Mouse (Mus musculus) c-Kit-positive CD71-negative TER-119-negative erythroid progenitor cells, embryonic 14.5 days (primary cell): ENCODE measurements around the gene Sema4b.

Source experiments
- DNase-seq: peaks from one replicate; pipeline ENCODE4 v3.0.0-alpha.2; 2013; ENCODE audit warnings: low read depth

Sema4b gene

DNA sequence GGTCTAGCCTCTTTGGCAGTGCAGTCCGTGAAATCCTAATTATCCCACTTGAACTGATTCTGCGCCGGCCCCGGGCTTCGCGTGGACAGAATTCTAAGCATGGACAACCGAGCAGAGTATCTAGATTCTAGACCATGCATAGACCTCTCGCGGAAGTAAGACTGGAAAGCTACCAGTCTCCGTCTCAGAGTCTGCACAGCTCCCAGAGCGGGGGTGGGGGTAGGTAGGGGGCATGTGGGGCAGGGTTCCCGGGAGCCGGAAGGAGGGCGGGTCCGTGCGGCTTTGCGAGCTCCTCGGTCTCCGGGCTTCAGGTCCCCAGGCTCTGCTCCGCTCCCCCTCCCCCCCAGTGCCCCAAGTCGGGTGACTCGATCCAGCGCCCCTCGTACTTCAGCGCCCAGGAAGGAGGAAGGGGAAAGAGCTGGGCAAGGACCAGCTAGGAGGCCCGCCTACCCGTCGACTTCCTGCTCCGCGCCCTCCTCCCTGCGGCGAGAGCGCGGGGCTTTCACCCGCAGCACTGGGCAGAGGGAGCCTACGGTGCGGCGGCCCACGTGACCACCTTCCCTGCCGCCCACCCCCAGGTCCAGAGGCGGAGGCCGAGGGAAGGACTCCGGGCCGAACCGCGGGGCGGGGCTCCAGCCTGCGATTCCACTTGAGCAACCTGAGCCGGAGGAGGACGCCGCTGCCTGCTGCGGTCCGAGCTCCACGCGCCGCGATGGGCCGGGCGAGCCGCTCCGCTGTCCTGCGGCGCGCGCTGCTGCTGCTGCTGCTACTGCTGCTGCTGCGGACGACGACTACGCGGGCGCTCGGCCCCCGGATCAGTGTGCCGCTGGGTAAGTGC lies 11.5 kb downstream of the Sema4b start:
- DNase-seq, result no peak

DNA sequence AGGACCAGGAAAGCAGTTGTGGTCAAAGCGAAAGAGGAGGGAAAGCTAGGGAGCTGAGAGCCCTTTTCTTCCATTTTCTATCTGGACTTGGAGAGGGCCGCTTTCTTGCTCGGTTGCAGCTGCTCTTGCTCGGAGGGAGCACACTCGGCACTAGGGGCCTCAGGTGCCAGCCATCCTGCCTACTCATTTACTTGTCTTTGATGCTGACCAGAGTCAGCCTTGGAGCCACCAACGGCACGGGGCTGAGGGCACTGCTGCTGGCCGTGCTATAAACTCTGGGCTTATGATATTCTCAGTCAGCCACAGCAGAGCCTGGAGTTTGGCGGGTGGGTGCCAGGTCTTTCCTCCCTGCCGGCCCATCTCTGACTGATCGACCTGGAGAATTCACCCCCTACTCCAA lies 12.2 kb downstream of the Sema4b start:
- DNase-seq, result no peak

GRCm38 (mm10) chr7:80199286-80199685 lies 12.6 kb downstream of the Sema4b start:
- no peak for DNase-seq

DNA sequence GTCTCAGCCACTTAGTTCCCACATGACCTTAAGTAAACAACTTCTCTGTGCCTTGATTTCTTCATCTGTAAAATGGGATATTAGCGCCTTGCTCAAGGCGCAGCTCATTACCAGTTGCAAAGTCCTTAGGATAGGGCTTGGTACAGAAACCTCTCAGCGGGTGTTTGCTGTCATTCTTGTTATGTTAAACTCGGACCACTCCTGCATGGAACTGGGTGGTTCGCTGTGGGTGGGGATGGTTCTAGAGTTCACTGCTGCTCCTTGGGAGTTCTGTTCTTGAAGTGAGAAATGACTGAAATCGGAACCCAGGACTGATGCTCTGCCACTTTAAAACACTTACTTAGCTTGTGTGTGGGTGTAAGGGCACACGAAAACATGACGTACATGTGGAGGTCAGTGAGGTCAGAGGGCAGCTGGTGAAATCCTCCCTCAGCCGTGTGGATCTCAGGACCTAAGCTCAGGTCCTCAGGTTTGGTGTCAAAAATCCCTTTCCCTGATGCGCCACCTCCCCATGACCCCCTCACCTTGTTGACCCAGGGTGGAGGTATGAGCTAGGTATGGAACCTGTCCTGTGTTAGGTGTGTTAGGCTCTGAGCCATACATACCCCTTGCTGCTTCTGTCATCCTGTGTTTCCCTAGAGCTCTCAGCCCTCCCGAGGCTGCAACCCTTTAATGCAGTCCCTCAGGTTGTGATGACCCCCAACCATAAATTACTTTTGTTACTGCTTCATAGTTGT lies 13.4 kb downstream of the Sema4b start:
- DNase-seq, result no peak

DNA sequence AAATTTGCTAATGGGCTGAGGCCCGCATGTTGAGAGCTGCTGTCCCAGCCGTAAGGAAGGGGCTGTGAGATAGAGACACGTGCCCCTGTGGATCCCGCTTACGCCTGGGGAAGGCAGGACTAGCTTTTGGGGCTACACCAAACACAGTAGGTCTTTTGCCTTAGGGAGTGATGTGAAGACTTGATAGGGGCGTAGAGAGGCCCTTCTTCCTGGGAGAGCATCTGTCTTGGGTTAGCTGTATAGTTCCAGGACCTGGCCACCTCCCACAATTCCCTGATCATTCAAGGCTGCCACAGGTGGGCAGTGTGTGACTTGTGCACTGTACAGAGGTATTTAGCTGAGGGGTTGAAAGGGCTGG lies 13.9 kb downstream of the Sema4b start:
- DNase-seq, result no peak

GRCm38 (mm10) chr7:80200963-80201539 lies 14.4 kb downstream of the Sema4b start:
- DNase-seq, result no peak

DNA sequence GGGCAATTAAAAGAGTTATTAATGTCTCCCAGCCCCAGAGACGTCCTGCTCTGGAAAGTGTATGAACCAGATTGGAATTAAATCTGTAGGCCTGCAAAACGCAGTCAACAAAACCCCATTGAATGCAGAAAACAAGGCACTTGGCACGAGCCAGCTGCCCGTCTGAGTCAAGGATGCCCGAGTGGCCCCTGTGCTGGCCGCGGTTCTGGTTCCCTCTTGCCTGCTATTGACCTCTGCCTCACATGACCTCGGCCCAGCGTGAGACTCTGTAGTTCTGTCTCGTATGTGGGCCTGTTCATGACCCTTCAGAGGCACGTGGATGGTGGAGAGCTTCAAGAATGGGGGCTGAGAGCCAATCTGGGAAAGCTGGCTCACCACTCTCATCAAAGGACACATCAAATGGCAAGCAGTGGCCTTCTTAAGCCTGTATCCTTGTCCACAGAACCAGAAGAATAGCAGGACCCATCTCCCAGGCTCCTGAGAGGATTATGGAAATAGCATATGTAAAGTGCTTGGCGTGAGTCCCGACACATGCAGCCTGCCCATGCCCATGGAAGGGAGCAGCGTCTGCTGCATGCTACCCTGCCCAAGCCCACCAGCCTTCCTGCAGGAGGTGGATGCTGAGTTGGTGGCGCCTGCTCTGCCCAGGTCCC lies 15.4 kb downstream of the Sema4b start:
- DNase-seq, result no peak

GRCm38 (mm10) chr7:80202961-80203360 lies 16.3 kb downstream of the Sema4b start:
- DNase-seq, result no peak

DNA sequence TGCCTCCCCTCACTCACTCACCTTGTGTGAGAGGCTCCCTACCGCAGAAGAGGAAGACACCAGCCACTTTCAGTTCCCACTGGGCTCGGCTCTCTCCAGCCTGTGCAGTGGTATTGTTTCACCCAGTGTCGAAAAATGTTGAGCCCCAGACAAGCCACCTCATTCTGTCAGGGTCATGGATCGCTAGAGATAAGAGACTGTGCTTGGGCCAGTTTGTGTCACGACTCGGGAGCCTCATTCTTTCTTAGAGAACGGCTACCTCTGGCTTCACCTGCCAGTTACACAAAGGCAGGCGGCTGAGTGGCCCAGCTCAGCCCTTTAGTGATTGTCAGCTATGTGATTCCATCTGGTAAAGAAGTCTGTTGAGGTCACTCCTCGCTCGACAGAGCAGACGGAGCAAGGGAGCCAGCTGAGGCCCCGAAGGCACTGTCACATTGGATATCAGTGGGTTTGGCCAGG lies 17.0 kb downstream of the Sema4b start:
- no peak for DNase-seq

DNA sequence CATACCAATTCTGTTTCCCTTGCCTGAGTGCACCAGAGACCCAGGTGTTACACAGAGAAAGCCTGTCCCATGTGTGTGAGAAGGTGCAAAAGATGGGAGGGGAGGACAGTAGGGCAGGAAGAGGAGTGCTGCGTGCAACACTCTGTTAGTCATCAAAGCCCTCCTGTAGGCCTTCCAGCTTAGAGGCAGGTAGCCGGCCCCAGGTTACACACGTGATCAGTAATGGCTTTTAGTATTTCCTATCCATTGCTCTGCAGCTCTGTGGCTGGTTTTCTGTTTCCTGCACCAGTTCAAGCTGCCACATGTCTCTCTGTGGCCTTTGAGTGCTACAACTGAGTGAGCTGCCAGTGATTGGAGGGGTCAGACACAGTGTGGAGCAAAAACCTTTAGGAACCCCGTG lies 17.7 kb downstream of the Sema4b start:
- no peak for DNase-seq

- no peak for DNase-seq
Measured at GRCm38 (mm10) chr7:80204961-80205360, 18.3 kb downstream of the Sema4b start.

DNA sequence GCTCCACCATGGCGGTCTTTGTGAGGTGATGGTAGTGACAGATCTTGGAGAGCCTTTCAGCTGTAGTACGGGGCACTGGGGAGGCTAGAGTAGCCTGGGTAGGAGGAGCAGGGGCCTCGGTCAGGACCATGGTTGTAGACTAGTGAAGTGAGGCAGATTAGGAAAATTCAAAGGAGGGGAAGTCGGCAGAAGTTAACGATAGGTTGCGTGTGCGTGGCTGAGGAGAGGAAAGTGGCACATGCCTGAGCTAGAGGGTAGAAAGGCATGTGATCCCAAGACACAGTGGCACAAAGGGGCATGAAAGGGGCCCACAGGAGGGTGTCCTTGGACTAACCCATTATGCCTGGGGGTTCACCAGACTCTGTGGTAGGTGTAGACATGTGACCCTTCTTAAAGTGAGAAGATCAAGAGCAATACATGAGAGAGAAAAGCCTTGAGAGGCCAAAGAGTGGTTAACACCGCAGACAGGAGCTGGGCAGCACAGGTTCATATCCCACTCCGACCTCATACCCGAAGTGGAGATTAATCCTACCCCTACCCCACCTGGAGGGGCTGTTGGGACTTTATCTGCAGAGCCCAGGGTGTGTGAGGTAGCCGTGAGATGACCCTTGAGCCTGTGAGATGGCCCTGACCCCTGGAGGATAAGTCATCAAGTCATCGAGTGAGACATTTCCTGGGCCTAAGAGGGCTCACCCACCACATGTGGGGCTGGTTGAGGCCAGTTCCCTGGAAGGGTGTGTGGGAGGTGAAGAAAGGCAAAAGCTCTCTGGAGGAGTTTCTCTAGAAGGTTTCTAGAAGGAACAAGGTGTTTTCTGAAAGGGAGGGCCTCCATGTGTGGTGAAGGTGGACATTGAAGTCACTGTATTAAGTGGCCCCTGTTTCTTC lies 19.3 kb downstream of the Sema4b start:
- no peak for DNase-seq

DNA sequence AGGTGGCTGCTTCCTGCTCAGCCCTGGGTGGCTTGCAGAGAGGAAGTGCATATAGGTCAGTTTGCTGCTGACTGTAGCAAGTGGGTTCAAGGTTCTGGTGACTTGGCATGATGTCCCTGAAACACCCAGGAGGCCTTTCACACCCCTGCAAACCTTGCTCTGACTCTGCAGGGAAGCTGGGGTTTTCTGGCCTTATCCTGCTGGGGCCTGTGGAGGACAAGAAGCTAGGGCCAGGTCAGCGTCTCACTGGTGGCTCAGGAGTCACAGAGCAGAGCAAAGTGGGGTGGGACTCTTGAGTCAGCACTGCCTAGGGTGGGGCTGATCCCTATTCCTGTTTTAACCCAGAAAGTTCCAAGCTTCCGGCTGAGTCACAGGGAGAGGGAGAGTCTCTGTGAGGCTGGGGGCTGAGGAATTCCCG lies 20.7 kb downstream of the Sema4b start:
- no peak for DNase-seq

GRCm38 (mm10) chr7:80208026-80208642 lies 21.5 kb downstream of the Sema4b start:
- DNase-seq, result no peak

DNA sequence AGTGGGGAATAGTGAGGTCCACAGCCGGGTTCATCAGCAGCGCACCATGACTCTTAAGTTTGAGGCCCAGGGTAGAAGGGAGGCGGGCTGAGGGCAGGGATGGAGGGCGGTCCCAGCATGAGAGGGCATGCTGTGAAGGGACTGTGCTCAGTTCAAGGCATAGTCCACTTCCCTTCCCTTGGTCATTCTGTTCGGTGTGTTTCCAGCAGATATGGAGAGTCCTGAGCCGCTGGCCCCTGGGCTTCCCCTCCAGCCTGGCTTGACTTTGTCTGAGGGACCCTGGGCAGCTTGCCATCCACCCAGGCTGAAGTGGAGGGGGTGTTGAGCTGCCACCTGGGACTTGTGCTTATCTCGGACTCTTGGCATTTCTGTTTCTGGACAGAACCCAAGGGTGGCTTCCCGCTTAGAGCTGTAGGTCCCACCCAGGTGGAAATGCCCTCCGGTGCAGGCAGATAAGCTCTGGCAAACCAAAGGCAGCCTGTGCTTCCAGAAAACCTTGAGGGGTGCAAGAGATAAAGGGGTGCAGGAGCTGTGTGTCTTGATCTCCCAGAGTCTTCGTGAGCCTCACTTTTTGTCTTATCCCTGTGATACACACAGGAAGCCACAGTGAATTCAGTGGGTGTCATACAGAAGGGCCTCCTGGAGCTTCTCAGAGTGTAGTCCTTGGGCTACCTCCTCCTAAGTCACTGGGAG lies 22.2 kb downstream of the Sema4b start:
- DNase-seq, result peak; percentile 70

DNA sequence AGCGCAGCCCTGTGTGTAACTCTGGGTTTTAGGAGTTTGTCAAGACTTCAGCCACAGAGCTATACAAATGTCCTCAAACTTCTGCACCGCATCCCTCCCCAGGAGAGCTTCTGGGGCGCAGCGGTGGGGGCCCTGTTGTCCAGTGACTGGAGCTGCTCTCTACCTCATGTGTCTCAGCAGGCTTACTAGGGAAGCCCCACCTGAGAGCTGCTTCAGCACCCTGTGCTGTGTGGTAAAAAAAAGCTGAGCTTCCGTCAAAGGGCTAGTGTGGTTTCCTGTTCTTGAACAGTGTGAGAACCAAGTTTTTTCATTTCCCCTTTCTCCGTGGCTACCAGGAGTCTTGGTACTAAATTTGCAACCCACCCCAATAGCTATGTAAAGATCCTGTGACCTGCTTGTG lies 23.0 kb downstream of the Sema4b start:
- peak; percentile 70 for DNase-seq

- no peak for DNase-seq
Measured at GRCm38 (mm10) chr7:80210982-80211381, 24.3 kb downstream of the Sema4b start.

GRCm38 (mm10) chr7:80213604-80214003 lies 27.0 kb downstream of the Sema4b start:
- DNase-seq, result no peak

GRCm38 (mm10) chr7:80214459-80214858 lies 27.8 kb downstream of the Sema4b start:
- no peak for DNase-seq

- DNase-seq, result peak; percentile 70
Measured at GRCm38 (mm10) chr7:80215398-80215797, 28.8 kb downstream of the Sema4b start.
